Mouse (Mus musculus) hindbrain, embryonic 16.5 days (tissue): ENCODE measurements around the gene Npnt. TPM values are rescaled to one million over a fixed set of nuclear protein-coding genes. Genes with fewer than 3 reads are reported as not detected.
A peak's percentile ranks its signal among the peaks of the same experiment; 100 is the strongest.

ENCODE experiments used
- ATAC-seq: fragments of 200-750 bp; cut with Nextera tagmentation; 2 replicates; pipeline ENCODE4 v1.8.0; 2017; ENCODE audit warnings: moderate TSS enrichment, moderate library complexity
- H3K27ac ChIP-seq: fragments of 300-500 bp; sonication (generic); 2 replicates; pipeline ENCODE4 v1.5.1; 2014; ENCODE audit warnings: low read depth, mild to moderate bottlenecking, control low read depth, low read length, moderate library complexity
- H3K27me3 ChIP-seq: fragments of 300-500 bp; sonication (generic); replicated peaks from 2 replicates; pipeline ENCODE4 v1.6.1; 2014; ENCODE audit warnings: low read length; ENCODE audit not compliant: control insufficient read depth, insufficient read depth
- H3K36me3 ChIP-seq: fragments of 300-500 bp; sonication (generic); 2 replicates; pipeline ENCODE4 v1.6.1; 2014; ENCODE audit warnings: mild to moderate bottlenecking, low read length, moderate library complexity, mixed read lengths; ENCODE audit not compliant: control insufficient read depth, insufficient read depth
- H3K4me1 ChIP-seq: fragments of 300-500 bp; sonication (generic); 2 replicates; pipeline ENCODE4 v1.6.1; 2014; ENCODE audit warnings: low read depth, low read length; ENCODE audit not compliant: control insufficient read depth, insufficient read depth
- H3K4me2 ChIP-seq: fragments of 300-500 bp; sonication (generic); 2 replicates; pipeline ENCODE4 v1.6.1; 2014; ENCODE audit warnings: mild to moderate bottlenecking, low read length, control low read depth, moderate library complexity
- H3K4me3 ChIP-seq: fragments of 300-500 bp; sonication (generic); 2 replicates; pipeline ENCODE4 v1.5.1; 2014; ENCODE audit warnings: mild to moderate bottlenecking, low read length, control low read depth, moderate library complexity
- H3K9ac ChIP-seq: fragments of 300-500 bp; sonication (generic); 2 replicates; pipeline ENCODE4 v1.6.1; 2014; ENCODE audit warnings: low read depth, mild to moderate bottlenecking, control low read depth, low read length, moderate library complexity
- H3K9me3 ChIP-seq: fragments of 300-500 bp; sonication (generic); 2 replicates; pipeline ENCODE4 v1.6.1; 2014; ENCODE audit warnings: mild to moderate bottlenecking, low read length, moderate library complexity; ENCODE audit not compliant: control insufficient read depth
- WGBS: fragments of 180-500 bp; shearing (Covaris S2); extraction: QIAGEN DNeasy Blood & Tissue Kit; methylation state at CpG from one replicate; pipeline ENCODE4 v1.1.7; 2014; 5-methylcytosine and 5-hydroxymethylcytosine counted together
- polyA plus RNA-seq: library from polyadenylated mRNA; unstranded; fragments of >200 nt; fragmentation: Nextera tagmentation; extraction: Ambion mirVana; gene quantifications from 2 replicates; pipeline ENCODE4 v1.2.1, GENCODE M21; 2015

The Npnt gene
- polyA plus RNA-seq, 1 experiment from 2014 or later = 23.8 TPM

DNA sequence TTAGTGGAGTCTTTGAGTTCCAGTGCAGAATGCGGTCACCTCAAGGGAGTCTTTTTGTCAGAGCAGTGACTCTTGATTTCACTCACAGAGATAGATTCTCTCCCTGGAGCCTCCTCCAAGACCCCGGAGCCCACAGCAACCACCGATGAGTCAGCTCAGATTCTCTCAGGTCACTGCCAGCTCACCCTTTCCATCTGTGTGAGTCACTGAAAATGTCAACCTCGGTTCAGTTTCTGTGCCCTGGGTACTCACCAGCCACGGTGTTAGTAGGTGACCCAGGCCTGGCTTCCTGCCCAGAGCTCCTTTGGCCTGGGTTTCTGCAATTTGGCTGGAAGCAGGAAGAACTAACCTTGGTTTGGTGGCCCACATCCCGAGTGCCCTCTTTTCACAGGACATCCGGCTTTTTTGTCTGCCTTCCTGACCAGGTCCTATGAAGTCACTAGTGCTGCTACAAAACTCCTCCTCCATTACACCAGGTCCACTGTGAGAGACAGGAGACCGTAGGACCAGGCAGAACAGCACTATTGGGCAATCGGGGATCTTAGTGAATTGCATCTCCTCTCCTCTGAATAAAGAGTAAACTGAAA is 78.7 kb downstream of the Npnt start:
- Histone ChIP-seq H3K27me3 (no peaks in the 10 kb centered on the region), H3K4me1 (peaks cover 3% of the 10 kb centered on the region; the same call in 1 of the 2 replicates), H3K27ac (no peak overlapping the region), H3K4me3 (no peak overlapping the region), H3K9me3 (no peaks in the 10 kb centered on the region), H3K4me2 (no peak overlapping the region), H3K9ac (no peak overlapping the region), H3K36me3 (no peaks in the 10 kb centered on the region)
- WGBS = 86% methylated on average over 9 of the region's 9 CpGs
- ATAC-seq = no peak

DNA sequence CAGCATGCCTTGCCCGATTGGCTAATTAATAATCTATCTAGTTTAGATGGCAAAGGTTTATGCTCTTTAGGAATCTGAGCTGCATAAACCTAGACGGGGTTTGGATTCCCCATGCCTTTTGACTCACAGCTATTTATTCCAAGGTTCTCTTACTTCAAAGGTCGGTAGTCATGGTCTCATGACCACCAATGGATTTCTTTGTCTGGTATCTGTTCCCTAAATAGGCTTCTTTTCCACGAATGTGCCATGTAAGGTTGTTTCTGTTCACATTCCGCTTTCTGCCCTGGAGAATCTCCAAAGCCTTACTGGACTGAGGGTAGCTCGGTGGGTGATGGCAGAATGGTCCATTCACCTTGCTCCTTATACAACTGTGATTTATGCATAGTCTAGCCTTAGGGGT is 80.0 kb downstream of the Npnt start:
- no peak overlapping the region for H3K9ac ChIP-seq
- H3K4me3 ChIP-seq = no peak overlapping the region
- WGBS = 65% methylated on average over 6 of the region's 6 CpGs
- ATAC-seq = no peak
- H3K9me3 ChIP-seq = no peaks in the 10 kb centered on the region
- H3K36me3 ChIP-seq = no peaks in the 10 kb centered on the region
- H3K27ac ChIP-seq = no peak overlapping the region
- H3K27me3 ChIP-seq = no peaks in the 10 kb centered on the region
- no peak overlapping the region for H3K4me2 ChIP-seq
- no peaks in the 10 kb centered on the region for H3K4me1 ChIP-seq

DNA sequence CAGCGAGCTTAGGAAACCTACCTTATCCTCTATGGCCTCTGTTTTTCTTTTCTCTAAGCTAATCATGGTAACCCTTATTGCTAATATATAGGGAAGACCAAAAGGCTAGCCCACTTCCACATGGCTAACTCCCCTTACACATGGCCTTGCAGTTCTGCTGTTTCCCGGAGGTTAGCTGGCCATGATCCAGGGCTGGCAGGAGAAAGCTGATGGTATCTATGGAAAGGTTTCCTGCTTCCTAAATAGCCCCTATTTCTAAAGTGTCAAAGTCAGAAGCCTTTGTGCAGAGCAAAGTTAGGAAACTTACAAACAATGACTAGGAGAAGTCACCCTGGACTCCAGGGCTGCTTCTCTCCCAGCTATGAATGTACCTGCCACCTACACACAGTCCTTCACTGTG is 81.3 kb downstream of the Npnt start:
- ATAC-seq = no peak
- Histone ChIP-seq H3K27me3 (no peaks in the 10 kb centered on the region), H3K9ac (no peak overlapping the region), H3K4me2 (no peak overlapping the region), H3K36me3 (no peaks in the 10 kb centered on the region), H3K27ac (no peak overlapping the region), H3K9me3 (no peaks in the 10 kb centered on the region), H3K4me3 (no peak overlapping the region), H3K4me1 (no peaks in the 10 kb centered on the region)
- WGBS = 71% methylated on average over 2 of the region's 2 CpGs

GRCm38 (mm10) chr3:132866984-132867383 is 83.1 kb downstream of the Npnt start:
- Histone ChIP-seq H3K9me3 (no peaks in the 10 kb centered on the region), H3K27ac (no peak overlapping the region), H3K4me1 (no peaks in the 10 kb centered on the region), H3K4me3 (no peak overlapping the region), H3K27me3 (no peaks in the 10 kb centered on the region), H3K9ac (no peak overlapping the region), H3K4me2 (no peak overlapping the region), H3K36me3 (no peaks in the 10 kb centered on the region)
- no peak for ATAC-seq
- WGBS = 82% methylated on average over 3 of the region's 3 CpGs

- Histone ChIP-seq H3K9ac (no peak overlapping the region), H3K4me3 (no peak overlapping the region), H3K4me2 (no peak overlapping the region), H3K27ac (no peak overlapping the region), H3K9me3 (no peaks in the 10 kb centered on the region), H3K27me3 (no peaks in the 10 kb centered on the region), H3K36me3 (no peaks in the 10 kb centered on the region), H3K4me1 (no peaks in the 10 kb centered on the region)
- WGBS = 92% methylated on average over 4 of the region's 4 CpGs
- no peak for ATAC-seq
These were observed 84.5 kb downstream of the Npnt start for GRCm38 (mm10) chr3:132865596-132865995.

- Histone ChIP-seq H3K36me3 (no peaks in the 10 kb centered on the region), H3K27ac (no peak overlapping the region), H3K4me3 (no peak overlapping the region), H3K9me3 (no peaks in the 10 kb centered on the region), H3K4me1 (no peaks in the 10 kb centered on the region), H3K9ac (no peak overlapping the region), H3K4me2 (no peak overlapping the region), H3K27me3 (no peaks in the 10 kb centered on the region)
- no peak for ATAC-seq
- WGBS = 92% methylated on average over 8 of the region's 8 CpGs
These were observed 85.1 kb downstream of the Npnt start for GRCm38 (mm10) chr3:132864986-132865385.

DNA sequence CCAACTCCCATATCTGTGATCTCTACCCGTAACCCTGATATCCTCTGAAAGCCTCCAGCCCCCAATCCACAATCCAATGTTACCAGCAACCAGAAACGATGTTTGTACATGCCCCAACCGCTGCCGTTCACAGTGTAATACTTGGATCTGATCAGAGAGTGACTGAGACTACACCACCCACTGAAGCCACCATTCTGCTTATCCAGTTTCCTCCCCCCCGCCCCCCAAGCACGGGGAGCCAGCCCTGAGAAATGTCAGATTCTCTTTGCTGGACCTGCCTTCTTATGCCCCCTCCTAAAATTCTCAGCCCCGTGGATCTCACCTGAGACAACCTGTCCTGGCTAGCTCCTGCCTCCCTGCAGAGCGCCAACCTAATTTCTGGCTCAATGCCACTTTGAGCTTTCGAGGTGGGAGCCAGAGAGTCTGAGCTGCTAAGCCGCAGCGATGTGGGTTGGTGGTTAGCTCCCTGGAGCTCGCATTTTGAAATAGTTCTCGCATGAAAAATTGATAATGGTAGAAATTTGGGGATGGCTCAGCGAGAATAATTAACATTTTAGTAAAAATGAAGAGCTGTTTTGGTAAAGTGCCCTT is 85.7 kb downstream of the Npnt start:
- Histone ChIP-seq H3K4me1 (no peaks in the 10 kb centered on the region), H3K9ac (no peak overlapping the region), H3K4me2 (no peak overlapping the region), H3K36me3 (no peaks in the 10 kb centered on the region), H3K27me3 (no peaks in the 10 kb centered on the region), H3K9me3 (no peaks in the 10 kb centered on the region), H3K27ac (no peak overlapping the region), H3K4me3 (no peak overlapping the region)
- WGBS = 72% methylated on average over 14 of the region's 14 CpGs
- 0 out of 2 replicates have a peak, but pooled peaks have one; percentile 18 for ATAC-seq

DNA sequence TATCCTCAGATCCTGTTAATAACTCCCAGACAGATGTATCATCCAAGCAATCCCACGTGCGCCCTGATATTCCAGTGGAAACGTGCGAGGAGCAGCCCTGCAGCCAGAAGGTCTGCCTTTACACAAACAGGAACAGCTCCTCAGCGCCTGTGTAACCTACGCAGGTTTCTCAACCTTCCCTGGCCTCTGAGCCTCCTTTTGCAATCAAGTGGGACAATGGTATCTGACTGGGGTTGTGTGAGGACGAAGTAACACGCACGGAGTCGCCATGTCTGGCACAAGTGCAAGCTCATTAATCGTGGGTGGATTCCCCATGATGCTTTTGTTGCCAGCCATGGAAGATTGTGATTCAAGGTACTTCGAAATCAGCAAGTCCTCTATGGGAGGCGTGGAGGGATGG is 86.2 kb downstream of the Npnt start:
- ATAC-seq = no peak
- Histone ChIP-seq H3K4me2 (no peak overlapping the region), H3K27ac (no peak overlapping the region), H3K4me1 (no peaks in the 10 kb centered on the region), H3K9ac (no peak overlapping the region), H3K4me3 (no peak overlapping the region), H3K27me3 (no peaks in the 10 kb centered on the region), H3K36me3 (no peaks in the 10 kb centered on the region), H3K9me3 (no peaks in the 10 kb centered on the region)
- 72% methylated on average over 13 of the region's 13 CpGs for WGBS

DNA sequence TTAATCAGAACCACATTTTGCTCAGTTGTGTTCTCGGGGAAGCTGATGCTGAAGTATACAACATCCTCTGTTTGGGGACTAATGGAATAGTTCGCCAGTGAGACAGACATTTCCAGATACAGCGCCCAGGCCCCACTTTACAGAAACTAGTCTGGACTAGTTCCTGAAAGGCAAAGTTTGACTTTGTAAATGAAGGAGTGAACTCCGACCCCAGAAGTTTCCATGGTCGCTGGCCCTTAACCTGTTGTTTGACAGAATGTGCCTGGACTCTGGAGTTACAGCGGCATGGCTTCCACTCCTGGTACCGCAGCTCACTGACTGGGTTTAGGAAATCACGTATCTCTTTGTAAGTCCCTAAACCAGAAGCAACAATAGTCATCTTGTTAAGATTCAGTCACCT is 89.3 kb downstream of the Npnt start:
- Histone ChIP-seq H3K9ac (no peak overlapping the region), H3K4me3 (no peak overlapping the region), H3K4me1 (no peaks in the 10 kb centered on the region), H3K27me3 (no peaks in the 10 kb centered on the region), H3K27ac (no peak overlapping the region), H3K9me3 (no peaks in the 10 kb centered on the region), H3K36me3 (no peaks in the 10 kb centered on the region), H3K4me2 (no peak overlapping the region)
- WGBS = 81% methylated on average over 8 of the region's 8 CpGs
- no peak for ATAC-seq
